Mouse (Mus musculus): ENCODE measurements at regions not wholly inside any gene's neighbourhood (a gene's known extent, or its start where the extent isn't known, plus 50 kb on each side); places are given as distances from the start of the nearest gene placed in this dataset.

DNA sequence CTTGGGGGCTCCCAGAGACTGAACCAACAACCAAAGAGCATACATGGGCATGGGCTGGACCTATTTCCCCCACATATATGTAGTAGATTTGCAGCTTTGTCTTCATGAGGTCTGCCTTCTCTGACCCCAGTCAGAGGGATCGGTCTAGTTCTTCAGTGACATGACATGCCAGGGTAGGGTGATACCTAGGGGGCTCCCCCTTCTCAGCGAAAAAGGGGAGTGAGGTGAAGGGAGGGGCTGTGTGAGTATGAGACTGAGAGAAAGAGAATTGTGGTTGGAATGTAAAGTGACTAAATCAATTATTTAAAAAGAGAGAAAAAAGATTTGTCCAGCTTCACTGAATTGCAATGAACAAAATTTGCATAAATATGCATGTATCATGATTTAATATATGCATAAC lies 530.0 kb upstream of the Fam98a start:
- TF ChIP-seq CTCF (IDR thresholded peaks at IDR 0.05; ENCODE audit: low read depth) (no peak), EP300 (IDR thresholded peaks at IDR 0.05; ENCODE audit: low read depth) (no peak)
